Mouse (Mus musculus) left cerebral cortex, adult 18-20 months (tissue): ENCODE measurements around the gene Cpt2. TPM values are rescaled to one million over a fixed set of nuclear protein-coding genes. Genes with fewer than 3 reads are reported as not detected.

ENCODE experiments used
- DNase-seq, 2 experiments: peaks; one replicate each; pipeline ENCODE4 v3.0.0; 2021 to 2022; ENCODE audit warnings: low spot score in 2 of 2, mixed read lengths in 1 of 2
- total RNA-seq, 2 experiments: library from RNA; stranded (reverse); gene quantifications; 2 replicates each; pipeline ENCODE4 v1.2.3; 2021

Gene Cpt2
- total RNA-seq, 2 experiments from 2014 or later, result 4.8 to 5.3 TPM

DNA sequence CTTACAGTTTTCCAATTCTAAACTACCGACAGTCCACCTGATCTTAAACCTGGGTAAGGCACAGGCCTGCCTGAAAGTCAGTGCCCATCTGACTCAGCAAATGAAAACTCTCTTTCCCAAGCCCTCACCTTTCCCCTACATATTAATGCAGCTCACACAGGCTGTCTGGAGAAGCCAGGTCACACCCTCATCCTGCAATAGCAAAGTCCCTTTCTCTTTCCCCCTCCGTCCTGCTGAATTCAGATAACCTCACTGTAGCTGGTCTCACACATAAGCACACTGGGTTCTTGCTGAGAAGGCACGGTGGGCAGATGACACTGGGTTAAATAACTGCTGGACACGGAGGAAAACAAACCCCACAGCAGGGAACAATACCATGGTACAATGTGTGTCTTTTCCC lies 1.5 kb downstream of the Cpt2 start:
- no peak for DNase-seq

DNA sequence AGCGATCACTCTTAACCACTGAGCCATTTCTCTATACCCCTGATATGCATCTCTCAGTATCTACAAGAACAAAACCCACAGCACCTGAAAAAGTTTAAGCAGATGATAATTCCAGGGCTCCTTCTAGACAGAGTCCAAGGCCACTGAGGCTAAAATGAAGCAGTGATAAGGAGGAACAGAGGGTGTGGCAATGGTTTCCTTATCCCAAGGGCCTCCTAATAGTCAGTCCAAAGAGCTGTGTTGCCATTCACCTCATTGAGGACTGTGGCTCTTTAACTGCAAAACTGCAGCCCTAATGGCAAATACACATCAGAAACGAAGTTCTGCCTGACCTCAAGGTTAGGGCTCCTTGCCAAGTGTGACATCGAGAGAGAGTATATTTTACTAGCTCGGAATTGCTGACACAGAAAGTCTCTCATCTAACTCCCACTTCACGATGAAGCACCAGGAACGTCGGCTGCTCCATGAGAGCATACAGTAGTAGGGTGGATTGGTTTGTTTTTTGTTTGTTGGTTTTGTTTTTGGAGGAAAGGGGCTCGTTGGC lies 2.2 kb downstream of the Cpt2 start:
- DNase-seq, result no peak

GRCm38 (mm10) chr4:107920336-107920735 lies 3.1 kb downstream of the Cpt2 start:
- DNase-seq, result no peak

GRCm38 (mm10) chr4:107910020-107910419 lies 13.4 kb downstream of the Cpt2 start:
- no peak for DNase-seq

GRCm38 (mm10) chr4:107906561-107906960 lies 16.8 kb downstream of the Cpt2 start:
- no peak for DNase-seq

GRCm38 (mm10) chr4:107904252-107904651 lies 19.2 kb downstream of the Cpt2 start:
- no peak for DNase-seq

- no peak for DNase-seq
Measured at GRCm38 (mm10) chr4:107900206-107900605, 23.2 kb downstream of the Cpt2 start.

DNA sequence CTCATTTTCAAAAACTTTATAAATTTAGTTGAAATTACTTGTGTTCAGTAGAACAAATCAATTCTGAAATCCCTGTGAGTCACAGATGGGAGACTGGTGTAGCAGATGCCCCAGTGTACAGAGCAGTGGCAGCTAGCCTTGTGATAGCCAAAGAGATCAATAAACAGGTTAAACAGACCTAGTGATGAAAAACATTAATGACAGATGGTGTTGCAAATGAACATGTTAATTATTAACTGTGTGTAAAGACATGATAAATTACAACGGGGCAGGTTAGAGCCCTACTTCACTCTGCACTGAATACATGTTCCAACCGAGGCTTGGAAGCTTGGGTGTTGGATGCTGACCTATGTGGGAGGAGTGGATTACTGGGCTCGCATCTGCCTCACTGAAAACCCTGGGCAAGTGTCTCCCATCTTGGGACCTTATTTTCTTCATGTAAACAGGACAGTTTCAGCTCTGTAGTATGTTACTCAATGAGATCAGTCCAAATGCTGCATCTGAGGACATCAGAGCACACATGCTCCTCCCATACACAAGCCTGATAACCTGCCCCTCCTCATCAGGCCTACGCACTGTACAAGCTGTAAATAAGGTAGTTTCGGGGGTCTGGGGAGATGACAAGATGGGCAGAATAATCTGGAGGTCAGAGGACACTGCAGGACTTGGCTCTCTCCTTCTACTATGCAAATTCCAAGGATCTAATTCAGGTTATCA lies 24.0 kb downstream of the Cpt2 start:
- no peak for DNase-seq

- DNase-seq, result no peak
Measured at GRCm38 (mm10) chr4:107892663-107893062, 30.7 kb downstream of the Cpt2 start.

GRCm38 (mm10) chr4:107889731-107890432 lies 33.5 kb downstream of the Cpt2 start, which contains the start of gene 0610037L13Rik:
Gene 0610037L13Rik (plus strand): TSS chr4:107889813.
- peak; percentile 94 to 96 for DNase-seq

GRCm38 (mm10) chr4:107889385-107889730 lies 34.1 kb downstream of the Cpt2 start:
- no peak for DNase-seq

GRCm38 (mm10) chr4:107886371-107886770 lies 37.0 kb downstream of the Cpt2 start:
- DNase-seq, result no peak

GRCm38 (mm10) chr4:107881631-107882030 lies 41.8 kb downstream of the Cpt2 start:
- no peak for DNase-seq

GRCm38 (mm10) chr4:107879254-107880050 lies 44.0 kb downstream of the Cpt2 start, which contains the start of gene Magoh:
Gene Magoh (plus strand): TSS chr4:107879755.
- DNase-seq, result peak; percentile 95 to 98

GRCm38 (mm10) chr4:107864866-107865265 lies 58.5 kb downstream of the Cpt2 start:
- DNase-seq, result no peak

DNA sequence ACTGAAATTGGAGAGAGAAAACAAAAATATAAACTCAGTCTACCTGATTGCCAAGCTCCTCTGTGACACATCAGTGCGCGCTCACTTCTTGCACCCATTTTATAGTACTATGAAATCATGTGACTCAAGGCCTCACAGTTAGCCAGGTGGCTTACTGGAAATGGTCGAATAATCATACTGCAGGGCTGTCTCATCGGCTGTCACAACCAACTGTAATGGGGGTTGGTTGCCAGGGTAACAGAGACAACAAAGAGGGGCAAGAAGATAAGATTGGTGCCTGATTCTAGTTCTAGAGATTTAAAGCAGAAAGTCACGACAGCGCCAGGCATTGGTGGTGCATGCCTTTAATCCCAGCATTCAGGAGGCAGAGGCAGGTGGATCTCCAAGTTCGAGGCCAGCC lies 64.4 kb downstream of the Cpt2 start:
- DNase-seq, result no peak

DNA sequence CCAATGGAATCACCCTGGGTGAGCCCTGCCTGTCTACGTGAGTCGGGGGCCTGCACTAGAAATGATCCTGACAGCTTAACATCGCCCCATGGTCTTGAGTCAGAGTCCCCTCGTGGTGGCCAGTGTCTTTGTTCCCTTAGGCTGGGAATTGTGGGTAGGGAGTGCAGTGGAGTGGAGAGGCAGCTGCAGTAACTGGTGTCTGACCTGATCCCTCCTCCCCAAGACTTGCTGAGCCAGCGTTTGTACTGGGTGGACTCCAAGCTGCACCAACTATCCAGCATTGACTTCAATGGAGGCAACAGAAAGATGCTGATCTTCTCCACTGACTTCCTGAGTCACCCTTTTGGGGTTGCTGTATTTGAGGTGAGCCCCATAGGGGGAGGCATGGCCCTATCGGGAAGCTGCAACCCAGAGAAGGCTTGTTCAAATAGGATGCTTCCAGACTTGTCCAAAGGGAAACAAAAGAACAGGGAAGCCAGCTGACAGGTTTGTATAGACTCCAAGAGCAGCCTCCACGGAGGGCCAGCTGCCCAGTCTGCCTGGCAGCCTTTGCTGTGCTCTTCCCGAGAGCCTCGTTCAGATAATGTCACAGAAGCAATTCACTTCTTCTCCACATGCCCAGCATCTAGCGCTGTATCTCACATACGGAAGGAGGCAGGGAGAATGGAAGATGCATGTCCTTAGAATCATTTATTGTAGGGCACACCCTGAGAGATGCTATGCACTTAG lies 66.3 kb downstream of the Cpt2 start:
- no peak for DNase-seq
